Mouse (Mus musculus) lung, postnatal 36 days (tissue): ENCODE data around the gene Sprr2a3.
"Not testable (repeated sequence)": the region's sequence is repeated elsewhere in the genome, so short reads cannot be mapped to it uniquely, and the experiment has no call there.

ENCODE experiments used
- DNase-seq: peaks from one replicate; pipeline ENCODE4 v3.0.0; 2022; ENCODE audit warnings: mixed read lengths

Gene Sprr2a3

GRCm38 (mm10) chr3:92285101-92285500 lies at the start of gene Sprr2a3:
TSS of gene Sprr2a3 (plus strand) at chr3:92285417.
- DNase-seq, result not testable (repeated sequence)

GRCm38 (mm10) chr3:92236463-92237189 lies 48.6 kb upstream of the Sprr2a3 start:
- not testable (repeated sequence) for DNase-seq

DNA sequence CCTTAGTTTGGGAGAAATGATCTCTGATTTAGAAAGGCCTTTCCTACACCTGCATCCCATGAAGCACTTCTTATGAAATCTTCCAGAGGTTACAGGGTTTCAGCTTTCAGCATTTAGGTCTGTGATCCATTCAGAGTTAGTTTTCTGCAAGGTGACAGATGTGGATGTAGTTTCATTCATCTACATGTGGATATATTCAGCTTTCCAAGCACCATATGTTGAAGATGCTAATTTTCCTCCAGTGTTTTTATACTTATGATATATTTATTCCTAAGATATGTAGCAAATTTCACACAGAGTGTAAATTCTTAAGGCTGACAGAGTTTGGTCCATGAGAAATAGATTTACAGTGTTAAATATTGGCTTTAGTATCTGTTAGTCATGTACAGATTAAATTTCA lies 46.5 kb upstream of the Sprr2a3 start:
- DNase-seq, result not testable (repeated sequence)

DNA sequence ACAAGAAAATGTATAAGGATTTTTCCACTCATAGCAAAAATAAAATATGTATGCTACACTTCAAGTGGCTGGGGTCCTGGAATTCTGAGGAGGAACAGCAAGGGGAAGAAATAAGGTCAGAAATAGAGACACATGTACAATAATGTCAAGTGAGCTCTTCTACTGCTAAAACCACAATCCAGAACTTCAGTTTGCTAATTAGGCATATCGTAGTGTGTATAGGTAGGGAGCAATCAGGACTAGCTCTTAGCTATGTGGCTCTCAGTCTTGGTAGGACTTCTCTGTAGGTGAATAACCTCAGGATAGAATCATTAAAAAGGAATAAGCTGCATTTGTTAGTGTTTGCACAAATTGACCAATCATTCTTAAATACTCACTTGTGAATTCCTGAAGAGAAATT lies 46.0 kb upstream of the Sprr2a3 start:
- not testable (repeated sequence) for DNase-seq

DNA sequence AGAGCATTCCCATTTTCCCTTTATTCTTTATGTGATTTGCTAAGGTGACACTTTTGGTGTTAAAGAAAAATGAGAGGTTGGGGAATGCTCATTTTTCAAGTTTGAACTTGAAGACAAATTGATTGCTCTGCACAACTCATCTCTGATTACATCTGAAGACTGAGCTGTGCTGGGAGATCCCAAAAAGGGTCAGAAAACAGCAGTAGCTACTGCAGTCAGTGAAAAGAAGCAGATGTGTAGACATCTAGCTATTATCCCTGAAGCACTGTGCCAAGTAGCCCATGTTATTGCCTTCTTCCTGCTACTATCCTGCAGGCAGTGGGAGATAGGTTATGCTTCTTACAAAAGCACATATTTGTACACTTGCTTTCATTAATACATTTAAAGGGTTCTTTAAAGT lies 40.4 kb upstream of the Sprr2a3 start:
- DNase-seq, result not testable (repeated sequence)

DNA sequence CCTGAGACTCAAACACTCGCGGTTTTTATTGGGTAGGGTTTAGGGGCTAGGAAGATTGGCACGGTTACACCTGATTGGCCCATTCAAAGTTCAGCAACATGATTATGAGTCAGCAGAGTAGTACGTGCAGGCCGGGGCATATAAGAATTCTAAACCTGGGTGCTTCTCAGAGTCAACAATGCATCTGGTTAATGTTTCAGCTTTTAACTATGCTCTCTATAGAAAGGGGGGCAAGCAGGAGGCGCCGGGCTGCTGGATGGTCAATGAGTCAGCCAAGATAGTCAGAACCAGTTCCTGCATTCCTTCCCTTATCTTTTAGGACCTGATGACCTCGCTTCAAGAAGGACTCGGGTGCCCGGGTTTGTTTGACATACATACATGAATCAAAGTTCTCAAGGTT lies 39.0 kb upstream of the Sprr2a3 start:
- DNase-seq, result not testable (repeated sequence)

- DNase-seq, result not testable (repeated sequence)
Measured at GRCm38 (mm10) chr3:92248494-92248893, 36.7 kb upstream of the Sprr2a3 start.

DNA sequence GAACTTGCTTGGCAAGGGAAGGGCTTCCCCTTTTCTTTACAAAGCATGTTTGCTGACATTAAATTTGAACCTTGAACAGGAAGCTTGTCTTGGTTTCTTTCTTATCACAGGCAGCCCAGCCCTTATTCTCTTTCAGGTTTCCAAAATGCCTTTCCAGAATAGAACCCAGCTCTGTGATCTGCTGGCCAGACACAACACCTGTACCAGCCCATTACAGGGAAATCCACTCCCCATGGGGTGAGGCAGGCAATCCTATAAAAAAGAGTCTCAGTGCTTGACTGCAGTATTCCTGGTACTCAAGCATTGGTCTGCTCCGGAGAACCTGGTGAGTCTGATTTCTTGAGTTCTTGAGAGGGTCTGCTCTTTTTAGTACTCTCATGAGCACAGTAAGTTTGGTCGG lies 34.8 kb upstream of the Sprr2a3 start:
- not testable (repeated sequence) for DNase-seq

GRCm38 (mm10) chr3:92253860-92254259 lies 31.4 kb upstream of the Sprr2a3 start:
- DNase-seq, result not testable (repeated sequence)

GRCm38 (mm10) chr3:92258526-92258925 lies 26.7 kb upstream of the Sprr2a3 start:
- DNase-seq, result not testable (repeated sequence)

DNA sequence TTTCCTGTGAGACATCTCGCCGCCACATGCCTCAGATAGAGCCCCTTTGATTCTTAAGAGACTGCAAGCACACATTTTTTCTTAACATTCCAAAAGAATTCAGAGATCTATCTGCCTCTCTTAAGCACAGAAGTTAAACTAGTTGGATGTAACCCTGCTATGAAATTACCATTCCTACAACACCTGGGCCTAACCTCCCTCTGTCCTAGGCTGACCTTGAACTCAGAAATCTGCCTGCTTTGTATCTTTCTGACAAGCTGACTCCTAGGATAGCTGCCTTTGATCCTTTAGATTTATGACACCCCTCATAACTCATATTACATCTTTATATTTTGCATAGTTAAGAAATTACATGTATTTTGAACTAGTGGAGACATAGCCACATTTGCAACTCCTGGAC lies 21.8 kb upstream of the Sprr2a3 start:
- DNase-seq, result not testable (repeated sequence)

DNA sequence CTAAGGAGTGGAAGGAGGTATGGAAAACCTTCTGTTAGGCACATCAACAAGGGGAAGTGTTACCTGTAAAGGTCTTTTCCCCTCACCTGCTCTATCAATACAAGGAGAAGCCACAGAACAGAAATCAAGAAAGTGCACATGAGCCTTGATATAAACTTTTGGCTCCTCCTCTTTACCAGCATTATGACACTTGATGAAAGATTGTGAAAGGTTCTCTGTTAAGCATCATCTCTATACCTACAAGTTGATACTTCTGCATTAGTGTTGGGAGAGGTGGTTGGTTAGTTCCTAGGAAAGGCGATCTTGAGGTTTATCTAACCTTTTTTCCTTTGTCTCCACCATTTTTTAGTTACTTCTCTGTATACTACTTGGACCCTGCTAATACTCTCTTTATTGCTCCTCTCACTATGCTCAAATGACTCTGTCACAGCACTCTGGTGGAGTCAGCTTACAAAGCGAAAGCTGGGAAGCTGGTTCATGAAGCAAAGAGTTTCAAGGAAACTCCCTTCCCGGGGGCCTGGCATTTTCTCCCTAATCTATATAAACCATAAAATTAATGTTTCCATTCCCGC lies 13.7 kb upstream of the Sprr2a3 start:
- not testable (repeated sequence) for DNase-seq

DNA sequence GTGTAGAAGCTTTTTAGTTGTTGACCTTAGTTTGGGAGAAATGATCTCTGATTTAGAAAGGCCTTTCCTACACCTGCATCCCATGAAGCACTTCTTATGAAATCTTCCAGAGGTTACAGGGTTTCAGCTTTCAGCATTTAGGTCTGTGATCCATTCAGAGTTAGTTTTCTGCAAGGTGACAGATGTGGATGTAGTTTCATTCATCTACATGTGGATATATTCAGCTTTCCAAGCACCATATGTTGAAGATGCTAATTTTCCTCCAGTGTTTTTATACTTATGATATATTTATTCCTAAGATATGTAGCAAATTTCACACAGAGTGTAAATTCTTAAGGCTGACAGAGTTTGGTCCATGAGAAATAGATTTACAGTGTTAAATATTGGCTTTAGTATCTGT lies 11.7 kb upstream of the Sprr2a3 start:
- not testable (repeated sequence) for DNase-seq

GRCm38 (mm10) chr3:92274018-92274417 lies 11.2 kb upstream of the Sprr2a3 start:
- not testable (repeated sequence) for DNase-seq

DNA sequence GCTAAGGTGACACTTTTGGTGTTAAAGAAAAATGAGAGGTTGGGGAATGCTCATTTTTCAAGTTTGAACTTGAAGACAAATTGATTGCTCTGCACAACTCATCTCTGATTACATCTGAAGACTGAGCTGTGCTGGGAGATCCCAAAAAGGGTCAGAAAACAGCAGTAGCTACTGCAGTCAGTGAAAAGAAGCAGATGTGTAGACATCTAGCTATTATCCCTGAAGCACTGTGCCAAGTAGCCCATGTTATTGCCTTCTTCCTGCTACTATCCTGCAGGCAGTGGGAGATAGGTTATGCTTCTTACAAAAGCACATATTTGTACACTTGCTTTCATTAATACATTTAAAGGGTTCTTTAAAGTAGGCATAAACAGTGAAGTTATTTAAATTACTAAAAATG lies 5.6 kb upstream of the Sprr2a3 start:
- not testable (repeated sequence) for DNase-seq

GRCm38 (mm10) chr3:92280963-92281606 lies 4.1 kb upstream of the Sprr2a3 start:
- DNase-seq, result not testable (repeated sequence)

- not testable (repeated sequence) for DNase-seq
Measured at GRCm38 (mm10) chr3:92288489-92288888, 3.3 kb downstream of the Sprr2a3 start.

- no peak for DNase-seq
Measured at GRCm38 (mm10) chr3:92307406-92307805, 22.2 kb downstream of the Sprr2a3 start.

DNA sequence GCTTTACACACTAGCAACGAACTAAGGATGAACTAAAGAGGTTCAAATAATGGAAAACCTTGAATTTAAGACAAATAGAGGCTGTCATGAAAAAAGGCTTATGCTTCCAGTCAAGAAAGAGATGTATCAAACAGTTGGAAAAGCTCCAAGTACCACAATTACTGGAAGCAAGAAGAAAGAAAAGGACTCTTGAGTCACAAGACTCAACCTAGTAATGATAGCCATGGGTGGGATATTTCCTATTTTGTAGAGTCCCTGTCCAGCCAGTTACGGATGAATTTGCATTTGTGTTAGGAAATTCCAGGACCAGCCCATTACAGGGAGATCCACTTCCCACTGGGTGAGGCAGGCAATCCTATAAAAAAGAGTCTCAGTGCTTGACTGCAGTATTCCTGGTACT lies 31.1 kb downstream of the Sprr2a3 start, which contains the start of gene Sprr2b:
Gene Sprr2b (plus strand): TSS at position 301 of the 400 bp plus-strand sequence.
- no peak for DNase-seq

DNA sequence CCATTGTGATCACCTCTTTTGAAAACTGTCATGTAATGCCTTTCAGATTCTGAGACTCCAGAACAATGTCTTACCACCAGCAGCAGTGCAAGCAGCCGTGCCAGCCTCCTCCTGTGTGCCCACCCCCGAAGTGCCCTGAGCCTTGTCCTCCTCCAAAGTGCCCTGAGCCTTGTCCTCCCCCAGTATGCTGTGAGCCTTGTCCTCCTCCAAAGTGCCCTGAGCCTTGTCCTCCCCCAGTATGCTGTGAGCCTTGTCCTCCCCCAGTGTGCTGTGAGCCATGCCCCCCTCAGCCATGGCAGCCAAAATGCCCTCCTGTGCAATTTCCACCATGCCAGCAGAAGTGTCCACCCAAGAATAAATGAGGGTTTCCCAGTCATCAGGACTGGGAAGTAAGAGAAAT lies 32.2 kb downstream of the Sprr2a3 start:
- DNase-seq, result no peak

DNA sequence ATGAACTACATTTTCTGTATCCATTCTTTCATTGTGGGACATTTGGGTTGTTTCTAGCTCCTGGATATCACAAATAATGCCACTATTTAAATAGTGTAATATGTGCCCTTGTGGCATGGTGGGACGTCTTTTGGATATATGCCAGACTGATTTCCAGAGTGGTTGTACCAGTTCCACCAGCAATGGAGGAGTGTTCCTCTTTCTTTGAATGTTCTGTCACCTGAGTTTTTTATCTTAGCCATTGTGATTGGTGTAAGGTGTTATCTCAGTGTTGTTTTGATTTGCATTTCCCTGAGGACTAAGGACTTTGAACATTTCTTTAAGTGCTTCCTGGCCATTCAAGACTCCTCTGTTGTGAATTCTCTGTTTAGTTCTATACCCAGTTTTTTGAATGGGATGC lies 51.1 kb downstream of the Sprr2a3 start:
- DNase-seq, result no peak

DNA sequence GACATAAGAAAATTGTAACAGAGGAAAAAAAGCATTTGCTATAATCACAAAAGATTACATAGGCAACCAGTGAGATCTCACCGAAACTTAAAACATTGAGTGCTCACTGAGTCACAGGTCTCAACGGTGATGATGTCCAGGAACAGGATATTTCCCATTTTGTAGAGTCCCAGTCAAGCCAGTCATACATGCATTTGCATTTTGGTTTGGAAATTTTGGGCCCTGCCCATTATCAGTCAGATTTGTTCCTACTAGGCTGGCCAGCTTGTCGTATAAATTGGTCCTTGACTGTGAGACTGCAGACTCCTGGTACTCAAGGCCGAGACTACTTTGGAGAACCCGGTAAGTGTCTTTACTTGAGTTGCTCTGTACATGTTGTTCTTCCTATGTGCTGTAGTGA lies 53.6 kb downstream of the Sprr2a3 start, which contains the start of gene Sprr2d:
Gene Sprr2d (plus strand): TSS at position 301 of the 400 bp plus-strand sequence.
- no peak for DNase-seq
